Mouse (Mus musculus) MEL (cell line): ENCODE measurements at regions not wholly inside any gene's neighbourhood (a gene's known extent, or its start where the extent isn't known, plus 50 kb on each side); places are given as distances from the start of the nearest gene placed in this dataset.

Experiments
- DNase-seq: peaks from one replicate; pipeline ENCODE4 v3.0.0; 2011; ENCODE audit warnings: low read depth, low spot score
- H3K27ac ChIP-seq: 2 replicates; pipeline ENCODE4 v1.5.1; 2012; ENCODE audit warnings: low read depth, mild to moderate bottlenecking, control low read depth, low read length, moderate library complexity; ENCODE audit not compliant: control insufficient read depth
- H3K27me3 ChIP-seq, 2 experiments: fragments of 150-350 bp in 1 of 2; sonication (generic) in 1 of 2; 2 replicates each; pipeline ENCODE4 v1.6.1; 2012; ENCODE audit warnings: low read length in 2 of 2, mild to moderate bottlenecking in 2 of 2, improper control_type of control experiment in 1 of 2, moderate library complexity in 1 of 2; ENCODE audit not compliant: insufficient read depth in 2 of 2, control insufficient read depth in 1 of 2
- H3K36me3 ChIP-seq, 2 experiments: 2 replicates each; pipeline ENCODE4 v1.6.1; 2012 to 2014; ENCODE audit warnings: low read length in 2 of 2, improper control_type of control experiment in 1 of 2, inconsistent platforms in 1 of 2, mild to moderate bottlenecking in 1 of 2; ENCODE audit not compliant: insufficient read depth in 2 of 2, control insufficient read depth in 1 of 2
- H3K4me1 ChIP-seq, 2 experiments: fragments of 150-350 bp in 1 of 2; sonication (generic) in 1 of 2; 2 replicates each; pipeline ENCODE4 v1.6.1; 2012; ENCODE audit warnings: low read length in 2 of 2, improper control_type of control experiment in 1 of 2, mild to moderate bottlenecking in 1 of 2; ENCODE audit not compliant: insufficient read depth in 2 of 2, control insufficient read depth in 1 of 2
- H3K4me3 ChIP-seq, 2 experiments: fragments of 150-350 bp in 1 of 2; sonication (generic) in 1 of 2; 2 replicates each; pipeline ENCODE4 v1.5.1; 2012; ENCODE audit warnings: low read depth in 2 of 2, low read length in 2 of 2, mild to moderate bottlenecking in 2 of 2, moderate library complexity in 2 of 2, control low read depth in 1 of 2, improper control_type of control experiment in 1 of 2; ENCODE audit not compliant: control insufficient read depth in 1 of 2, insufficient read depth in 1 of 2
- H3K79me2 ChIP-seq: 2 replicates; pipeline ENCODE4 v1.6.1; 2012; ENCODE audit warnings: mild to moderate bottlenecking, low read length, moderate library complexity; ENCODE audit not compliant: control insufficient read depth, poor library complexity, insufficient read depth
- H3K9ac ChIP-seq: 2 replicates; pipeline ENCODE4 v1.6.1; 2012; ENCODE audit warnings: low read depth, mild to moderate bottlenecking, control low read depth, low read length, moderate library complexity; ENCODE audit not compliant: control insufficient read depth, poor library complexity, severe bottlenecking
- H3K9me3 ChIP-seq: fragments of 150-350 bp; sonication (generic); replicated peaks from 2 replicates; pipeline ENCODE4 v1.6.1; 2012; ENCODE audit warnings: mild to moderate bottlenecking, low read length, improper control_type of control experiment, moderate library complexity; ENCODE audit not compliant: insufficient read depth
- BHLHE40 ChIP-seq: IDR thresholded peaks from 2 replicates; pipeline ENCODE4 v1.6.1; 2012; ENCODE audit warnings: low read depth, mild to moderate bottlenecking, inconsistent platforms, low read length, improper control_type of control experiment, borderline replicate concordance
- CHD1 ChIP-seq: IDR thresholded peaks from 2 replicates; pipeline ENCODE4 v1.6.1; 2012; ENCODE audit warnings: low read depth, mild to moderate bottlenecking, inconsistent platforms, low read length, improper control_type of control experiment
- CHD2 ChIP-seq: IDR thresholded peaks from 2 replicates; pipeline ENCODE4 v1.6.1; 2011; ENCODE audit warnings: low read length, improper control_type of control experiment
- CTCF ChIP-seq, 3 experiments: IDR thresholded peaks in 2 of 3; conservative IDR thresholded peaks in 1 of 3; 2 replicates each; pipeline ENCODE4 v1.5.1; 2011 to 2012; ENCODE audit warnings: low read length in 3 of 3, low read depth in 2 of 3, mild to moderate bottlenecking in 2 of 3, improper control_type of control experiment in 1 of 3, inconsistent platforms in 1 of 3, mixed read lengths in 1 of 3, moderate library complexity in 1 of 3; ENCODE audit not compliant: control insufficient read depth in 1 of 3, insufficient read depth in 1 of 3, poor library complexity in 1 of 3, severe bottlenecking in 1 of 3
- E2F4 ChIP-seq: IDR thresholded peaks from 2 replicates; pipeline ENCODE4 v1.6.1; 2011; ENCODE audit warnings: low read depth, low read length, improper control_type of control experiment, borderline replicate concordance
- ELF1 ChIP-seq: IDR thresholded peaks from 2 replicates; pipeline ENCODE4 v1.6.1; 2014; ENCODE audit warnings: low read depth, mild to moderate bottlenecking, inconsistent platforms, low read length, improper control_type of control experiment, moderate library complexity
- EP300 ChIP-seq, 2 experiments: IDR thresholded peaks; 2 replicates each; pipeline ENCODE4 v1.6.1; 2011; ENCODE audit warnings: improper control_type of control experiment in 2 of 2, low read length in 2 of 2, low read depth in 1 of 2, mild to moderate bottlenecking in 1 of 2
- ETS1 ChIP-seq: IDR thresholded peaks from 2 replicates; pipeline ENCODE4 v1.6.1; 2012; ENCODE audit warnings: low read depth, mild to moderate bottlenecking, inconsistent platforms, low read length, improper control_type of control experiment, moderate library complexity
- GABPA ChIP-seq: IDR thresholded peaks from 2 replicates; pipeline ENCODE4 v1.6.1; 2012; ENCODE audit warnings: low read depth, mild to moderate bottlenecking, inconsistent platforms, low read length, improper control_type of control experiment, moderate library complexity
- GATA1 ChIP-seq: IDR thresholded peaks from 2 replicates; pipeline ENCODE4 v1.6.1; 2011; ENCODE audit warnings: low read depth, low read length, improper control_type of control experiment
- HCFC1 ChIP-seq: IDR thresholded peaks from 2 replicates; pipeline ENCODE4 v1.6.1; 2012; ENCODE audit warnings: low read depth, mild to moderate bottlenecking, inconsistent platforms, low read length, improper control_type of control experiment, moderate library complexity
- JUND ChIP-seq: IDR thresholded peaks from 2 replicates; pipeline ENCODE4 v1.6.1; 2011; ENCODE audit warnings: low read depth, mild to moderate bottlenecking, improper control_type of control experiment, low read length
- KAT2A ChIP-seq: conservative IDR thresholded peaks from 2 replicates; pipeline ENCODE4 v1.6.1; 2012; ENCODE audit warnings: low read depth, low read length, improper control_type of control experiment, inconsistent platforms
- MAFK ChIP-seq: IDR thresholded peaks from 2 replicates; pipeline ENCODE4 v1.6.1; 2011; ENCODE audit warnings: low read depth, mild to moderate bottlenecking, low read length, improper control_type of control experiment, borderline replicate concordance
- MAX ChIP-seq: IDR thresholded peaks from 2 replicates; pipeline ENCODE4 v1.6.1; 2011; ENCODE audit warnings: low read length, improper control_type of control experiment
- MAZ ChIP-seq: IDR thresholded peaks from 2 replicates; pipeline ENCODE4 v1.6.1; 2012; ENCODE audit warnings: low read depth, mild to moderate bottlenecking, inconsistent platforms, low read length, improper control_type of control experiment
- MEF2A ChIP-seq: IDR thresholded peaks from 2 replicates; pipeline ENCODE4 v1.6.1; 2014; ENCODE audit warnings: low read depth, mild to moderate bottlenecking, inconsistent platforms, low read length, improper control_type of control experiment; ENCODE audit not compliant: poor library complexity, insufficient replicate concordance, severe bottlenecking; ENCODE audit errors: extremely low read depth
- MXI1 ChIP-seq: IDR thresholded peaks from 2 replicates; pipeline ENCODE4 v1.6.1; 2011; ENCODE audit warnings: mild to moderate bottlenecking, low read depth, low read length, improper control_type of control experiment
- MYB ChIP-seq: IDR thresholded peaks from 2 replicates; pipeline ENCODE4 v1.6.1; 2011; ENCODE audit warnings: mild to moderate bottlenecking, low read depth, low read length, improper control_type of control experiment
- MYC ChIP-seq: IDR thresholded peaks from 2 replicates; pipeline ENCODE4 v1.6.1; 2011; ENCODE audit warnings: low read depth, mild to moderate bottlenecking, low read length, improper control_type of control experiment, moderate library complexity
- NELFE ChIP-seq: IDR thresholded peaks from 2 replicates; pipeline ENCODE4 v1.6.1; 2011; ENCODE audit warnings: low read depth, low read length, improper control_type of control experiment
- NRF1 ChIP-seq: IDR thresholded peaks from 2 replicates; pipeline ENCODE4 v1.6.1; 2014; ENCODE audit warnings: low read depth, mild to moderate bottlenecking, inconsistent platforms, low read length, improper control_type of control experiment, moderate library complexity; ENCODE audit not compliant: poor library complexity, insufficient read depth, severe bottlenecking
- POLR2A ChIP-seq, 2 experiments: IDR thresholded peaks; 2 replicates each; pipeline ENCODE4 v1.6.1; 2011 to 2012; ENCODE audit warnings: low read length in 2 of 2, mild to moderate bottlenecking in 2 of 2, control low read depth in 1 of 2, improper control_type of control experiment in 1 of 2, low read depth in 1 of 2, moderate library complexity in 1 of 2; ENCODE audit not compliant: control insufficient read depth in 1 of 2, insufficient read depth in 1 of 2, poor library complexity in 1 of 2
- POLR2AphosphoS5 ChIP-seq: IDR thresholded peaks from 2 replicates; pipeline ENCODE4 v1.6.1; 2012; ENCODE audit warnings: low read depth, borderline replicate concordance, mild to moderate bottlenecking, inconsistent platforms, low read length, moderate library complexity, mixed read lengths
- RAD21 ChIP-seq: IDR thresholded peaks from 2 replicates; pipeline ENCODE4 v1.6.1; 2011; ENCODE audit warnings: mild to moderate bottlenecking, low read depth, low read length, improper control_type of control experiment
- RCOR1 ChIP-seq: IDR thresholded peaks from 2 replicates; pipeline ENCODE4 v1.6.1; 2012; ENCODE audit warnings: low read depth, mild to moderate bottlenecking, inconsistent platforms, low read length, improper control_type of control experiment
- SIN3A ChIP-seq: IDR thresholded peaks from 2 replicates; pipeline ENCODE4 v1.6.1; 2012; ENCODE audit warnings: low read length, improper control_type of control experiment, inconsistent platforms
- SMC3 ChIP-seq: IDR thresholded peaks from 2 replicates; pipeline ENCODE4 v1.6.1; 2011; ENCODE audit warnings: low read depth, low read length, improper control_type of control experiment
- TAL1 ChIP-seq: IDR thresholded peaks from 2 replicates; pipeline ENCODE4 v1.6.1; 2012; ENCODE audit warnings: mild to moderate bottlenecking, inconsistent platforms, low read length, moderate library complexity, mixed read lengths
- TBP ChIP-seq: IDR thresholded peaks from 2 replicates; pipeline ENCODE4 v1.8.0; 2011; ENCODE audit warnings: low read depth, low read length, improper control_type of control experiment
- TCF12 ChIP-seq: IDR thresholded peaks from 2 replicates; pipeline ENCODE4 v1.6.1; 2014; ENCODE audit warnings: low read depth, mild to moderate bottlenecking, inconsistent platforms, low read length, improper control_type of control experiment, moderate library complexity
- UBTF ChIP-seq: IDR thresholded peaks from 2 replicates; pipeline ENCODE4 v1.6.1; 2012; ENCODE audit warnings: low read depth, mild to moderate bottlenecking, inconsistent platforms, low read length, improper control_type of control experiment, moderate library complexity, borderline replicate concordance; ENCODE audit not compliant: insufficient read depth
- USF1 ChIP-seq: IDR thresholded peaks from 2 replicates; pipeline ENCODE4 v1.6.1; 2014; ENCODE audit warnings: low read depth, mild to moderate bottlenecking, inconsistent platforms, low read length, improper control_type of control experiment, moderate library complexity
- ZC3H11A ChIP-seq: IDR thresholded peaks from 2 replicates; pipeline ENCODE4 v1.6.1; 2012; ENCODE audit warnings: low read depth, mild to moderate bottlenecking, inconsistent platforms, low read length, improper control_type of control experiment
- ZKSCAN1 ChIP-seq: IDR thresholded peaks from 2 replicates; pipeline ENCODE4 v1.6.1; 2012; ENCODE audit warnings: low read depth, mild to moderate bottlenecking, inconsistent platforms, low read length, improper control_type of control experiment, moderate library complexity
- ZMIZ1 ChIP-seq: IDR thresholded peaks from 2 replicates; pipeline ENCODE4 v1.6.1; 2012; ENCODE audit warnings: low read depth, mild to moderate bottlenecking, inconsistent platforms, low read length, improper control_type of control experiment, moderate library complexity
- ZNF384 ChIP-seq: IDR thresholded peaks from 2 replicates; pipeline ENCODE4 v1.6.1; 2012; ENCODE audit warnings: low read depth, mild to moderate bottlenecking, inconsistent platforms, low read length, improper control_type of control experiment

GRCm38 (mm10) chr14:113457514-113457913, 143.1 kb downstream of the Tpm3-rs7 start:
- peak overlapping the region; percentile 36 for H3K27ac ChIP-seq
- peaks cover 0 to 10% of the 10 kb centered on the region in 2 experiments; a peak in 2 of 4 replicates for H3K36me3 ChIP-seq
- no peaks in the 10 kb centered on the region for H3K79me2 ChIP-seq
- peak; percentile 74 for DNase-seq
- peaks cover 3 to 6% of the 10 kb centered on the region in 2 experiments; a peak in 2 of 4 replicates for H3K4me1 ChIP-seq
- no peaks in the 10 kb centered on the region for H3K9me3 ChIP-seq
- no peak overlapping the region for H3K4me3 ChIP-seq
- H3K9ac ChIP-seq, result no peak overlapping the region
- H3K27me3 ChIP-seq, result no peaks in the 10 kb centered on the region
- TF ChIP-seq JUND, result no peak
- TF ChIP-seq RCOR1, result peak; percentile 92
- no peak for TF ChIP-seq NRF1
- TF ChIP-seq ETS1, result peak; percentile 74
- TF ChIP-seq E2F4, result no peak
- no peak for TF ChIP-seq CHD1
- TF ChIP-seq RAD21, result peak; percentile 1
- 0 out of 2 replicates have a peak, but pooled peaks have one; percentile 48 for TF ChIP-seq MYC
- TF ChIP-seq ZC3H11A, result no peak
- TF ChIP-seq MXI1, result peak; percentile 28; the same call in 1 of the 2 replicates
- TF ChIP-seq MYB, result no peak
- TF ChIP-seq GATA1, result peak; percentile 90
- TF ChIP-seq KAT2A, result no peak; the same call in 1 of the 2 replicates
- no peak for TF ChIP-seq CTCF (IDR thresholded peaks at IDR 0.05 in 2 of 3, conservative IDR thresholded peaks at IDR 0.05 in 1 of 3; ENCODE audit: control insufficient read depth in 1 of 3, insufficient read depth in 1 of 3, low read depth in 2 of 3, low read length in 3 of 3, poor library complexity in 1 of 3, severe bottlenecking in 1 of 3)
- 0 out of 2 replicates have a peak, but pooled peaks have one; percentile 32 for TF ChIP-seq MAX
- TF ChIP-seq TAL1, result no peak
- no peak for TF ChIP-seq SMC3
- peak; percentile 76 for TF ChIP-seq TCF12
- 0 out of 2 replicates have a peak, but pooled peaks have one; percentile 55 for TF ChIP-seq MAZ
- TF ChIP-seq GABPA, result no peak
- no peak for TF ChIP-seq POLR2A (IDR thresholded peaks at IDR 0.05; ENCODE audit: control insufficient read depth in 1 of 2, insufficient read depth in 1 of 2, low read depth in 1 of 2, low read length in 2 of 2, poor library complexity in 1 of 2)
- TF ChIP-seq UBTF, result no peak
- peak; percentile 87 to 96 for TF ChIP-seq EP300 (IDR thresholded peaks at IDR 0.05; ENCODE audit: low read depth in 1 of 2, low read length in 2 of 2)
- no peak for TF ChIP-seq MEF2A
- no peak for TF ChIP-seq POLR2AphosphoS5
- 0 out of 2 replicates have a peak, but pooled peaks have one; percentile 24 for TF ChIP-seq SIN3A
- no peak for TF ChIP-seq TBP
- TF ChIP-seq NELFE, result no peak
- TF ChIP-seq ZKSCAN1, result no peak
- no peak for TF ChIP-seq ZMIZ1
- peak; percentile 25; the same call in 1 of the 2 replicates for TF ChIP-seq ZNF384
- no peak for TF ChIP-seq HCFC1
- no peak; the same call in 1 of the 2 replicates for TF ChIP-seq CHD2
- TF ChIP-seq USF1, result no peak
- TF ChIP-seq ELF1, result no peak
- TF ChIP-seq BHLHE40, result peak; percentile 46; the same call in 1 of the 2 replicates
- TF ChIP-seq MAFK, result peak; percentile 78
